Mouse (Mus musculus) ES-Bruce4 (cell line): ENCODE data around the gene Tcf21.

Experiments
- CTCF ChIP-seq: IDR thresholded peaks from one replicate; pipeline ENCODE4 v1.8.1; 2011; ENCODE audit warnings: low read depth, low read length
- EP300 ChIP-seq: IDR thresholded peaks from 2 replicates; pipeline ENCODE4 v1.6.1; 2011; ENCODE audit warnings: low read depth, low read length; ENCODE audit not compliant: insufficient read depth
- POLR2A ChIP-seq: IDR thresholded peaks from one replicate; pipeline ENCODE4 v1.8.1; 2011; ENCODE audit warnings: low read length; ENCODE audit not compliant: insufficient read depth

DNA sequence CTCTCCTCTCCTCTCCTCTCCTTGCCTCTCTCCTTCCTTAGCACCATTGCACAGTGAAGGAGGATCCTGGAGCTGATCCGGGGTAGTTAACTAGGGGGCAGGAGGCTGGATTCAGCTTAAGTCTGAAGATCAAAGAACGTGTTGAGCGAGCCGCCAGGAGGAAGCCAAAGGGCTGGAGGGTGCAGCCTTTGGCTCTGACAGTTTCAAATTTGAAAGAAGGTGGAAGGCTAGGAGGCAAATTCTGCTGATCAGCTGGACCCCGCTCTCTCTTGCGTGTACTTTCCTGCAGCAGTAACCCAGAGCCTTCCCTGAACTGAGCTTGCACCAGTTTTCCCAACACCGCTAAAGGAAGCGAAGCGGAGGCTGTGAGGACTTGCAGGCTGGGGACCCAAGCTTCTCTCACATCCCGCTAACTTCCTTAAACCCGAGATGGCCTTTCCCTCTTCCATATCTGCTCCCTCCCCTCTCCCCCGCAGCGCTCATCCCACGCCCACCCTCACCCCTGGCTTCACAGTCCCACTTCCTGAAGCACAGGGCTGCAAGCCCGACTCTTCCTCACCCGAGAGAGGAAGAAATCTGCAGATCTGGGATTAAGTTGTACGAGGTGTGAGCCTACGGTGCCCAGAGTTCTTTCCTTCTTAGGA is 6.5 kb downstream of the Tcf21 start:
- TF ChIP-seq EP300 (no peak), POLR2A (no peak), CTCF (no peak)
